Comparison of ENCODE assay signal across 22 mouse cellular contexts in the genomic region with DNA sequence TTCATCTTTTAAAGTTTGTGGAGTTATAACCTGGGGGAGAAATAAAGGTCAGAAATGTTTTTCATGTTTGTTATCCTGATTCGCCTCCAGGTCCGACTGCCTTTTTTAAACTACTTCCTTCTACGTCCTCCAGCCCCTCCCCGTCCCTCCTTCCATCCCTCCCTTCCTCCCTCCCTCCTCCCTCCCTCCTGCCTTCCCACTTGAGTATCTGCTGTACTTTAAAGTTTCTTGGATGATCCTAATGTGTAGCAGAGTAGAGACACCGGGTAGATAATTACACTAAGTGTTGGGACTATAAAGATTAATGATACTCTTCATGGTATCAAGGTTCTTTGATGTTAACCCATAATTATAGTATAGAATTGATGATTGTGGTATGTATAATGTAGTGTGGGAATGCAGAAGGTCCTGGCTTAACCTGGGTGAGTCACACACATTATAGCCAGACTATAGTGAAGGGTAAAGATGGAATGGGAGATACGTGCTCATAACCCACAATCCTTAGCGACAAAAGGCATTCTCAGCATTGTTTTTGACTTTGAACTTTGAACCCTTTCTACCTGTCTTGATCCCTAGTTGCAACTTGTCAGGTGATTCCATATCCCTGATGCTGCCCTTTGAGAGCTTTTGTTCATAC.
"Had no signal": no experiment of that assay in that cellular context is flagged by ENCODE, and none has a peak within 500 bp of the region (broad histone marks: within the 10 kb centered on the region; RNA-seq: fewer than 3 reads in every experiment).

No protein-coding gene starts in this region.

- H3K9me3 ChIP-seq: heart, embryonic 10.5 days; heart, embryonic 13.5 days; heart, embryonic 15.5 days; hindbrain, embryonic 13.5 days; hindbrain, embryonic 15.5 days; limb, embryonic 10.5 days; limb, embryonic 12.5 days; liver, embryonic 12.5 days had no signal

- H3K4me1 ChIP-seq: heart, embryonic 15.5 days; hindbrain, embryonic 13.5 days; hindbrain, embryonic 15.5 days; limb, embryonic 10.5 days; limb, embryonic 12.5 days had no signal

- H3K4me2 ChIP-seq: heart, embryonic 13.5 days; heart, embryonic 15.5 days; hindbrain, embryonic 13.5 days; hindbrain, embryonic 15.5 days; limb, embryonic 12.5 days; liver, embryonic 12.5 days had no signal

- H3K4me3 ChIP-seq: heart, embryonic 10.5 days; heart, embryonic 13.5 days; heart, embryonic 15.5 days; hindbrain, embryonic 13.5 days; hindbrain, embryonic 15.5 days; layer of hippocampus, adult 2 months; left cerebral cortex, adult 2 months; limb, embryonic 10.5 days; limb, embryonic 12.5 days; liver, embryonic 12.5 days had no signal

- H3K9ac ChIP-seq: forebrain, postnatal 0 days; heart, embryonic 13.5 days; heart, embryonic 15.5 days; hindbrain, embryonic 13.5 days; hindbrain, embryonic 15.5 days; limb, embryonic 12.5 days; liver, embryonic 12.5 days had no signal

- DNase-seq: forebrain, postnatal 0 days; gastrocnemius, postnatal 14 days; gastrocnemius, postnatal 36 days; heart, adult 18-20 months; heart, postnatal 14 days; heart, postnatal 36 days; kidney, adult 18-20 months; kidney, adult 8-10 months; kidney, postnatal 10 days; kidney, postnatal 25 days; kidney, postnatal 4 days had no signal

- H3K27me3 ChIP-seq: heart, embryonic 13.5 days; heart, embryonic 15.5 days; hindbrain, embryonic 13.5 days; hindbrain, embryonic 15.5 days; limb, embryonic 12.5 days; liver, embryonic 12.5 days had no signal

- H3K27ac ChIP-seq: heart, embryonic 10.5 days; heart, embryonic 13.5 days; heart, embryonic 15.5 days; hindbrain, embryonic 13.5 days; hindbrain, embryonic 15.5 days; hindbrain, postnatal 0 days; layer of hippocampus, adult 2 months; left cerebral cortex, adult 2 months; limb, embryonic 10.5 days; limb, embryonic 12.5 days; liver, embryonic 12.5 days had no signal

- ATAC-seq: forebrain, postnatal 0 days; hindbrain, postnatal 0 days; liver, embryonic 12.5 days had no signal
